Mouse (Mus musculus): Measurements from ENCODE around the gene Zfp664. TPM values are rescaled to one million over a fixed set of nuclear protein-coding genes. Genes with fewer than 3 reads are reported as not detected.

Zfp664 gene
- polyA plus RNA-seq, 1 experiment from 2014 or later, result 41.5 TPM

GRCm38 (mm10) chr5:124902195-124902594 lies 39.7 kb downstream of the Zfp664 start:
- H3K27ac ChIP-seq (replicated peaks), result 0 out of 2 replicates have a peak overlapping the region, but pooled peaks have one; percentile 35
- TF ChIP-seq EP300 (optimal IDR thresholded peaks at IDR 0.05), result no peak
- TF ChIP-seq CTCF (IDR thresholded peaks at IDR 0.05; ENCODE audit: low read depth), result no peak
- no peak overlapping the region for H3K9ac ChIP-seq (ENCODE audit: low read length)

GRCm38 (mm10) chr5:124903852-124904251 lies 41.4 kb downstream of the Zfp664 start:
- no peak overlapping the region for H3K4me2 ChIP-seq (replicated peaks; ENCODE audit: low read depth)
- no peaks in the 10 kb centered on the region for H3K4me1 ChIP-seq (replicated peaks; ENCODE audit: control insufficient read depth, insufficient read depth)
- H3K27me3 ChIP-seq (ENCODE audit: control insufficient read depth, insufficient read depth, low read length), result no peaks in the 10 kb centered on the region
- TF ChIP-seq EP300 (optimal IDR thresholded peaks at IDR 0.05), result no peak
- no peak for TF ChIP-seq CTCF (IDR thresholded peaks at IDR 0.05; ENCODE audit: low read depth)
- 71% methylated on average over 4 of the region's 4 CpGs for WGBS
- DNase-seq (ENCODE audit: low spot score) (no peak), ATAC-seq (ENCODE audit: low FRiP score, low TSS enrichment) (no peak)
- no peak overlapping the region for H3K9ac ChIP-seq (ENCODE audit: low read length)
- H3K4me3 ChIP-seq (ENCODE audit: low read depth, low read length), result no peak overlapping the region
- no peaks in the 10 kb centered on the region for H3K36me3 ChIP-seq (ENCODE audit: control insufficient read depth, insufficient read depth, low read length)
- no peak overlapping the region for H3K27ac ChIP-seq (replicated peaks)
- no peaks in the 10 kb centered on the region for H3K9me3 ChIP-seq (ENCODE audit: control insufficient read depth, low read length)

More at GRCm38 (mm10) chr5:124902195-124902594, 39.7 kb downstream of the Zfp664 start:
- Histone ChIP-seq H3K9me3 (ENCODE audit: control insufficient read depth, low read length) (no peaks in the 10 kb centered on the region), H3K4me1 (replicated peaks; ENCODE audit: control insufficient read depth, insufficient read depth) (no peaks in the 10 kb centered on the region), H3K4me3 (ENCODE audit: low read depth, low read length) (no peak overlapping the region), H3K27me3 (ENCODE audit: control insufficient read depth, insufficient read depth, low read length) (no peaks in the 10 kb centered on the region), H3K36me3 (ENCODE audit: control insufficient read depth, insufficient read depth, low read length) (no peaks in the 10 kb centered on the region), H3K4me2 (replicated peaks; ENCODE audit: low read depth) (no peak overlapping the region)
- 78% methylated on average over 10 of the region's 10 CpGs for WGBS
- ATAC-seq (ENCODE audit: low FRiP score, low TSS enrichment) (no peak), DNase-seq (ENCODE audit: low spot score) (no peak)

- TF ChIP-seq EP300 (optimal IDR thresholded peaks at IDR 0.05) (no peak), CTCF (IDR thresholded peaks at IDR 0.05; ENCODE audit: low read depth) (no peak)
- H3K27ac ChIP-seq (replicated peaks), result no peak overlapping the region
- H3K9ac ChIP-seq (ENCODE audit: low read length), result no peak overlapping the region
- H3K36me3 ChIP-seq (ENCODE audit: control insufficient read depth, insufficient read depth, low read length), result no peaks in the 10 kb centered on the region
- no peaks in the 10 kb centered on the region for H3K9me3 ChIP-seq (ENCODE audit: control insufficient read depth, low read length)
- no peak for ATAC-seq (ENCODE audit: low FRiP score, low TSS enrichment)
- no peaks in the 10 kb centered on the region for H3K4me1 ChIP-seq (replicated peaks; ENCODE audit: control insufficient read depth, insufficient read depth)
- no peak overlapping the region for H3K4me3 ChIP-seq (ENCODE audit: low read depth, low read length)
- H3K4me2 ChIP-seq (replicated peaks; ENCODE audit: low read depth), result no peak overlapping the region
- 58% methylated on average over 13 of the region's 13 CpGs for WGBS
- DNase-seq (ENCODE audit: low spot score), result no peak
- no peaks in the 10 kb centered on the region for H3K27me3 ChIP-seq (ENCODE audit: control insufficient read depth, insufficient read depth, low read length)
These were observed 44.4 kb downstream of the Zfp664 start for GRCm38 (mm10) chr5:124906890-124907289.

GRCm38 (mm10) chr5:124908860-124909259 lies 46.4 kb downstream of the Zfp664 start:
- DNase-seq (ENCODE audit: low spot score), result peak; percentile 87
- Histone ChIP-seq H3K9me3 (ENCODE audit: control insufficient read depth, low read length) (no peaks in the 10 kb centered on the region), H3K27ac (replicated peaks) (no peak overlapping the region), H3K9ac (ENCODE audit: low read length) (no peak overlapping the region), H3K4me2 (replicated peaks; ENCODE audit: low read depth) (no peak overlapping the region), H3K36me3 (ENCODE audit: control insufficient read depth, insufficient read depth, low read length) (no peaks in the 10 kb centered on the region), H3K4me3 (ENCODE audit: low read depth, low read length) (no peak overlapping the region), H3K27me3 (ENCODE audit: control insufficient read depth, insufficient read depth, low read length) (no peaks in the 10 kb centered on the region), H3K4me1 (replicated peaks; ENCODE audit: control insufficient read depth, insufficient read depth) (no peaks in the 10 kb centered on the region)
- TF ChIP-seq EP300 (optimal IDR thresholded peaks at IDR 0.05), result no peak
- TF ChIP-seq CTCF (IDR thresholded peaks at IDR 0.05; ENCODE audit: low read depth), result peak; percentile 98
- WGBS, result 15% methylated on average over 5 of the region's 5 CpGs
- peak; percentile 82 for ATAC-seq (ENCODE audit: low FRiP score, low TSS enrichment)

GRCm38 (mm10) chr5:124912276-124912675 lies 49.8 kb downstream of the Zfp664 start:
- H3K4me2 ChIP-seq (replicated peaks; ENCODE audit: low read depth), result no peak overlapping the region
- no peak for ATAC-seq (ENCODE audit: low FRiP score, low TSS enrichment)
- H3K36me3 ChIP-seq (ENCODE audit: control insufficient read depth, insufficient read depth, low read length), result no peaks in the 10 kb centered on the region
- H3K4me3 ChIP-seq (ENCODE audit: low read depth, low read length), result no peak overlapping the region
- H3K27me3 ChIP-seq (ENCODE audit: control insufficient read depth, insufficient read depth, low read length), result no peaks in the 10 kb centered on the region
- WGBS, result 44% methylated on average over 7 of the region's 7 CpGs
- TF ChIP-seq EP300 (optimal IDR thresholded peaks at IDR 0.05), result no peak
- TF ChIP-seq CTCF (IDR thresholded peaks at IDR 0.05; ENCODE audit: low read depth), result no peak
- no peak for DNase-seq (ENCODE audit: low spot score)
- no peak overlapping the region for H3K9ac ChIP-seq (ENCODE audit: low read length)
- no peaks in the 10 kb centered on the region for H3K9me3 ChIP-seq (ENCODE audit: control insufficient read depth, low read length)
- no peaks in the 10 kb centered on the region for H3K4me1 ChIP-seq (replicated peaks; ENCODE audit: control insufficient read depth, insufficient read depth)
- H3K27ac ChIP-seq (replicated peaks), result no peak overlapping the region

- Histone ChIP-seq H3K27me3 (ENCODE audit: control insufficient read depth, insufficient read depth, low read length) (no peaks in the 10 kb centered on the region), H3K9ac (ENCODE audit: low read length) (no peak overlapping the region), H3K27ac (replicated peaks) (no peak overlapping the region), H3K9me3 (ENCODE audit: control insufficient read depth, low read length) (no peaks in the 10 kb centered on the region), H3K4me3 (ENCODE audit: low read depth, low read length) (no peak overlapping the region), H3K4me2 (replicated peaks; ENCODE audit: low read depth) (no peak overlapping the region), H3K36me3 (ENCODE audit: control insufficient read depth, insufficient read depth, low read length) (no peaks in the 10 kb centered on the region), H3K4me1 (replicated peaks; ENCODE audit: control insufficient read depth, insufficient read depth) (no peaks in the 10 kb centered on the region)
- 51% methylated on average over 20 of the region's 20 CpGs for WGBS
- DNase-seq (ENCODE audit: low spot score), result no peak
- no peak for ATAC-seq (ENCODE audit: low FRiP score, low TSS enrichment)
- TF ChIP-seq CTCF (IDR thresholded peaks at IDR 0.05; ENCODE audit: low read depth) (no peak), EP300 (optimal IDR thresholded peaks at IDR 0.05) (no peak)
These were observed 50.7 kb downstream of the Zfp664 start for GRCm38 (mm10) chr5:124912946-124913933.

Data from stomach, postnatal 0 days (tissue).